Mouse (Mus musculus) right cerebral cortex, postnatal 4 days (tissue): ENCODE results near the gene Grk5.
"Not testable (repeated sequence)": the region's sequence is repeated elsewhere in the genome, so short reads cannot be mapped to it uniquely, and the experiment has no call there.

Source experiments
- DNase-seq: peaks from one replicate; pipeline ENCODE4 v3.0.0-alpha.2; 2022

The Grk5 gene

GRCm38 (mm10) chr19:60889714-60890315, at the start of gene Grk5:
Gene Grk5, plus strand, starts transcription at chr19:60889749.
- DNase-seq: peak; percentile 97

- no peak for DNase-seq
Observed at GRCm38 (mm10) chr19:60843324-60843723, 46.2 kb upstream of the Grk5 start.

DNA sequence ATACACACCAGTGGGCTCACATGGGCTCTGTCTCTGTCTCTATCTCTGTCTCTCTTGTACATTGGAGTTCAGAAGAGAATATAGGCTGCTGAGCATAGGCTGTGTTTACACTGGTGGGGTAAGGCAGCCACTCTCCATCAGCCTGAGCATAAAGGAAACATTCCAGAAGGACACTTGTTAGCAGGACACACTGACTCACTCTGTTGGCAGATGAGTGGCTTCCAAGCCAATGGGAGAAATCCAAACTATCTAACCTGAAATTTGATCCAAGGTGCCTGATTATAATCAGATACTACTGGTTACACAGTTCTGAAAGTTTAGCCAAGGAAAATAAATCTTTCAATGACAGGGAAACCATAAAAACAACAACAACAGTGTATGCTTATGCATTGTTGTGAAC, 43.8 kb upstream of the Grk5 start:
- DNase-seq: no peak

DNA sequence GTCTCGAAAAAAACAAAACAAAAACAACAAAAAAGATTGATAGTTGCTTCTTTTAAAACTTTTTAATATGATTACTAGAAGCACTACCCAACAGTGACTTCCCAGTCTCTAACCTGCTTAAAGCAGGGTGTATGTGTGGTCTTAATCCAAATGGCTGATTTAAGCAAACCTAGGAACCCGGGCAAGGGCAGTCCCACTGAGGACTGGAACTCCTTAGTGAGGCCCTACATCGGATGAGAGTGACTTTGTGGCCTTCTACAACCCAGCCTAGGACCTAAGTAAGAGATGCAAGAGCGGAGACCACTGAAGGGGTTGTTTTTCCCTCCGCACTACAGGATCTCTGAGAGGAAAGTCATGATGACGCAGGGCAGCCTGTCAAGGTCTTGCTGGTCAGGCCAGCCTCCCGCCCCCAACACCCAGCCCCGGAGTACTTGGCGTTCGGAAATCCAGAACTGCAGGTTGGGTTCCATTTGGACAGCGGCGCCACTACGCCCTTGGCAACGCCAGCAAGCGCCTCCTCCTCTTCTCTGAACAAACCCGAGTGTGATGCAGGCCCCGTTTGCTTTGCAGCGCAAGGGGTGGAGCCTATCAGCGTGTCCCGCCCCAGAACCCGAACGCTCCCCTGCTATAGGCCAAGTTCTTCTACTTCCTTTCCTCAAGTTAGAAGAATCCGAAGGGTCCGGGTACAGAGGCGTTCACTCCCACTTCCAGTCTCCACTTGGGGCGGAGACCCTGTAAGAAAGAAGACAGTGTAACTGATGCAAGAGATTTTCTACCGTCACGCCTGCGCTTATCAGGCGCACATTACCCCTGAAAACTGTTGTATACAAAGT, 28.5 kb upstream of the Grk5 start, which contains the start of gene Sfxn4:
TSS of gene Sfxn4 (minus strand) at position 612 of the 833 bp plus-strand sequence.
- DNase-seq: peak; percentile 78

- not testable (repeated sequence) for DNase-seq
Observed at GRCm38 (mm10) chr19:60866169-60866568, 23.4 kb upstream of the Grk5 start.

GRCm38 (mm10) chr19:60870489-60870888, 19.1 kb upstream of the Grk5 start:
- DNase-seq: no peak

DNA sequence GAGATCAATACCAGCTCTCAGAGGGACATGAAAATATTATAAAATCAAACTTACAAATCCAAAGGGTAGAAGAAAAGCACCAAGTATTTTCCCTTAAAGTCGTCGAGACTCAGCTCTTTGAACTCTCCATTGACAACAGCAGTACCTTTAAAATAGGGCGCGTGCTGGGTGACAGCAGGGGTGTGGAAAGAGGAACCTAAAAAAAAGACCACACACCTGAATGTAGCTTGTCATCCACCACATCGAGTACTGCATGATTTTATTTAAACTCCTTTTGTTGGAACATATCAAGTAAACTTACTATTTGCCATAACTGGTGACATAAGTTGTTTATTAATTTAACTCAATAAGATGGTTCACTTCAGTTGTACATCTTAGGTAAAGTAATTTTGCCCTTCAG, 18.2 kb upstream of the Grk5 start:
- DNase-seq: no peak

DNA sequence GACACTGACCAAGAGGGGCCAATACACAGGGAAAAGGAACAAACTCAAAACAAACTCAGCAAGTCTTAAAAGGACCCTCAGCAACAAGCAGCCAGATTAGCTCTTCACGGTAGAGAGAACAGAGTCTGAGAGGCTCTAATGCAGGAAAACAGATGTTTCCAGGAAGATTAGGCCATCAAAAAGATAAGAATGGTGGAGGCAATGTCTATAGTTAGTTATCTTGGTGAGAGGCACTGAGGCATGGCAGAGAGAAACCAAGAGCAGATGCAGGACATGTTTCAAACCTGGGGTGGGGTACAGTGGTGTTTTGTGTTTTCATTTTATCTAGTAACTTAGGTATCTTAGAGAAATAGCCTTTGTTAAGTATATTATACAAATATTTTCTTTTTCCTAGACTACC, 17.3 kb upstream of the Grk5 start:
- no peak for DNase-seq

- DNase-seq: no peak
Observed at GRCm38 (mm10) chr19:60873501-60873900, 16.0 kb upstream of the Grk5 start.

GRCm38 (mm10) chr19:60874064-60874694, 15.4 kb upstream of the Grk5 start, which contains the start of gene Prdx3:
Gene Prdx3, minus strand, starts transcription at chr19:60874556.
- DNase-seq: peak; percentile 83

DNA sequence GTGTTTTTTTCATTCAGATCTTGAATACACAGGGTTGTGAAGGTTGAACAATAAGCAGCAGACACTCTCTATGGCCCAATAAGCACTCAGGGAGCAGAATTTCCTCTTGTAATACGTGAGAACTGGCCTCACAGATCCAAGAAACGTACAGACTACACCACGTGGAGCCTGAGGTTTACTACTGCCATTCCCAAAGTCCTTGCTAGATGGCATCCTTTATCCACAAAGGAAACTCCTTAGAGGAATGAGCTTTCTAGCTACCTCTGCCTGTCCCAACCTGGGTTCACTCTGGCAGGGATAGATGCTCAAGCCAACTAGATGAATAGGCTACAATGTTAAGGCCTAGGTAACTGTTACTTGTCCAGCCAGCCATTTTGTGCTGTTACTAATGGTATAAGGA, 6.4 kb upstream of the Grk5 start:
- no peak for DNase-seq

GRCm38 (mm10) chr19:60887637-60888036, 1.9 kb upstream of the Grk5 start:
- no peak for DNase-seq

- DNase-seq: peak; percentile 24
Observed at GRCm38 (mm10) chr19:60889101-60889713, 342 bp upstream of the Grk5 start.

- no peak for DNase-seq
Observed at GRCm38 (mm10) chr19:60890391-60891122, 1.0 kb downstream of the Grk5 start.

- no peak for DNase-seq
Observed at GRCm38 (mm10) chr19:60891123-60891470, 1.5 kb downstream of the Grk5 start.

DNA sequence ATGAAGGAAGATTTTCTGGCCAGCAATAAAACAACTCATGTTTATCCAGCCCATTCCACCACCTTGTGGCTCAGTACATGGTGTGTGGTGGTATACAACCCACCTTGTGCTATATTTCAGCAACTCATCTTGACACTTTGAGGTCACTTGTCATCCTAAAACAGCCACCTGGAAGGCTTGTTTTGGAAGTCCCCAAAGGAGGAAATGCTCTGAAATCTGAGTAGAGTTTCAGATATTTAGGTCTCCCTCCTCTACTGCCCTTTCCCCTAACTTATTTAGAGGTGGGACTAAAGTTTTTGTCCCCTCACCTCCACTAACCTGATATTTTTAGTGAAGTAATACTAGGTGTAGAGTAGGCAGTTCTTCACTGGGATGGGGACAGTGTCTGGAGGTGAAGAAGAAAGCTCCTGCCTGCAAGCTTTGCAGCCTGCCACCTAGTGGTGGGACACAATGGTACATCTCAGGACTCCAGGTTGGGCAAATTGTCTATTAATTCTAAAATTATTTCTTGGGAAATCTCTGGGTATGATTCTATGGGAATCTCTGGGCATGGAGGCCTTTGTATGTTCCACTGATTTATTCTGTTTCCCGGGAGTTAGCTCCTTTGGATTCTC, 2.5 kb downstream of the Grk5 start:
- DNase-seq: peak; percentile 53

GRCm38 (mm10) chr19:60895251-60895880, 5.8 kb downstream of the Grk5 start:
- no peak for DNase-seq

DNA sequence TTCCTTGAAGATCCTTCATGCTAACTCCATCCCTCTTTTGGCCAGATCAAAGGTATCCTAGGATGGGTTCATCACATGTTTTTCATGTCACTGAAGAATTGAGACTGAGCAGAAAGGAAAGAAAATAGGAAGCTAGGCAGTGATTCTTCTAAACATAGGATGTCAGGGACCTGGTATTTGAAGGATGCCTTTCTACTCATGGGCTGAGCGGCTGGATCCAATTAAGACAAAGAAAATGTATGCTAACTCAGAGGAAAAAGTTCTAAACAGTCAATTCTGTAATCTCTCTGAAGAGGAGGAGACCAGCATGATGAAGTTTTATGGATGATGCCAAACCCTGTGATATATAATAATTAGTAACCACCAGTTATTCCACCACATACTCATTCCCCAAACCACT, 13.6 kb downstream of the Grk5 start:
- no peak for DNase-seq

DNA sequence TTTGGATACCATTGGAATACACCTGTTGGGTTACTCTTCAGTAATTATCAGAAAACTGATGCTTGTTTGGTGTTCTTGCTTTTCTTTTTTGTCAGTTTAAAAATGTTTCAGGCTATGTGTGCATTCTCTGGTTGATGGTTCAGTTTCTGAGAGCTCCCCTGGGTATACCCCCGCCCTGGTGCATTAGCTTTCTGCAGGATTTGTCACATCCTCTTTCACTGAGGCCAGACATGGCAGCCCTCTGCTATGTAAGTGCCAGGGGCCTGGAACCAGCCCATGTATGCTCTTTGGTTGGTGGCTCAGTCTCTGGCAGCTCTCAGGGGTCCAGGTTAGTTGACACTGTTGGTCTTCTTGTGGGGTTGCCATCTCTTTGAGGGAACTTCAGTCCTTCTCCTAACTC, 14.4 kb downstream of the Grk5 start:
- DNase-seq: no peak

- no peak for DNase-seq
Observed at GRCm38 (mm10) chr19:60905477-60905876, 15.9 kb downstream of the Grk5 start.

GRCm38 (mm10) chr19:60910304-60910703, 20.8 kb downstream of the Grk5 start:
- no peak for DNase-seq

DNA sequence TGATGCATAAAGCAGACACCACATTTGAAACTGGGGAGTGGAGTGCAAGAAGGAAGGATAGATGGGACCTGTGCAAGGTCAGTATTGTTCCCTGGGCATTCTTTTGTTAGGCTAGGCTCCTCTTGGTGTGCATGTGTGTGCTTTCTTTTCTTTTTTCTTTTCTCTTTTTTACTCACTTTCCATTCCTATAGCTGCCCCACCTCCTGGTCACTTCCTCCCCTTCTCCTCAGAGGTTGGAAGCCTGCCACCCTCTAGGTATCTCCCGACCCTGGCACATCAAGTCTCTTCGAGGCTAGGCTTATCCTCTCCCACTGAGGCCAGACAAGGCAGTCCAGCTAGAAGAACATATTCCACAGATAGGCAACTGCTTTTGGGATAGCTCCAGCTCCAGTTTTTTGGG, 22.1 kb downstream of the Grk5 start:
- no peak for DNase-seq
